Mouse (Mus musculus): ENCODE data around the gene Adgrg5.

GRCm38 (mm10) chr8:94888383-94889036 is 35.0 kb upstream of the Adgrg5 start:
- TF ChIP-seq POLR2A (IDR thresholded peaks at IDR 0.05; ENCODE audit: borderline replicate concordance, insufficient read depth, low read length): no peak
- no peak for TF ChIP-seq CTCF (IDR thresholded peaks at IDR 0.05; ENCODE audit: borderline replicate concordance, insufficient read depth, low read depth, low read length)
